Mouse (Mus musculus) midbrain, postnatal 0 days (tissue): ENCODE measurements around the gene Sema4d. TPM values are rescaled to one million over a fixed set of nuclear protein-coding genes. Genes with fewer than 3 reads are reported as not detected.

Experiments used
- ATAC-seq: fragments of 200-750 bp; cut with Nextera tagmentation; 2 replicates; pipeline ENCODE4 v1.8.0; 2017; ENCODE audit warnings: moderate number of reproducible peaks, mild to moderate bottlenecking, moderate TSS enrichment, moderate library complexity; ENCODE audit not compliant: low FRiP score
- DNase-seq: peaks from one replicate; pipeline ENCODE4 v3.0.0-alpha.2; 2015; ENCODE audit warnings: low spot score
- H3K27ac ChIP-seq: fragments of 300-500 bp; sonication (generic); 2 replicates; pipeline ENCODE4 v1.5.1; 2014; ENCODE audit warnings: low read depth, mild to moderate bottlenecking, low read length, mixed read lengths
- H3K27me3 ChIP-seq: fragments of 300-500 bp; sonication (generic); 2 replicates; pipeline ENCODE4 v1.6.1; 2014; ENCODE audit warnings: low read length, control low read depth, mixed read lengths; ENCODE audit not compliant: insufficient read depth
- H3K36me3 ChIP-seq: fragments of 300-500 bp; sonication (generic); 2 replicates; pipeline ENCODE4 v1.6.1; 2014; ENCODE audit warnings: low read length, control low read depth, mixed read lengths; ENCODE audit not compliant: insufficient read depth
- H3K4me1 ChIP-seq: fragments of 300-500 bp; sonication (generic); 2 replicates; pipeline ENCODE4 v1.6.1; 2014; ENCODE audit warnings: mild to moderate bottlenecking, control low read depth, antibody characterized with exemption, low read length, mixed read lengths; ENCODE audit not compliant: insufficient read depth
- H3K4me2 ChIP-seq: fragments of 300-500 bp; sonication (generic); 2 replicates; pipeline ENCODE4 v1.6.1; 2014; ENCODE audit warnings: low read depth, mild to moderate bottlenecking, low read length, mixed read lengths; ENCODE audit not compliant: poor library complexity, severe bottlenecking
- H3K4me3 ChIP-seq: fragments of 300-500 bp; sonication (generic); 2 replicates; pipeline ENCODE4 v1.5.1; 2014; ENCODE audit warnings: low read depth, mild to moderate bottlenecking, low read length, moderate library complexity
- H3K9ac ChIP-seq: fragments of 300-500 bp; sonication (generic); replicated peaks from 2 replicates; pipeline ENCODE4 v1.6.1; 2014; ENCODE audit warnings: mild to moderate bottlenecking, low read length, moderate library complexity, mixed read lengths; ENCODE audit not compliant: poor library complexity, severe bottlenecking
- H3K9me3 ChIP-seq: fragments of 300-500 bp; sonication (generic); 2 replicates; pipeline ENCODE4 v1.6.1; 2016; ENCODE audit warnings: low read length, control low read depth
- CTCF ChIP-seq: IDR thresholded peaks from 2 replicates; pipeline ENCODE4 v1.5.1; 2016; ENCODE audit warnings: antibody characterized with exemption, mild to moderate bottlenecking
- WGBS: fragments of 180-500 bp; shearing (Covaris S2); extraction: QIAGEN DNeasy Blood & Tissue Kit; methylation state at CpG from one replicate; pipeline ENCODE4 v1.1.7; 2014; 5-methylcytosine and 5-hydroxymethylcytosine counted together
- polyA plus RNA-seq: library from polyadenylated mRNA; unstranded; fragments of >200 nt; fragmentation: Nextera tagmentation; extraction: Ambion mirVana; gene quantifications from 2 replicates; pipeline ENCODE4 v1.2.1, GENCODE M21; 2015
- total RNA-seq: library from RNA; depleted of rRNA; stranded (reverse); fragments of >200 nt; gene quantifications from 2 replicates; pipeline ENCODE4 v1.2.3, GENCODE M21; 2014

The Sema4d gene
- total and polyA plus RNA-seq, 2 experiments from 2014 or later: 13.7 to 19.3 TPM

DNA sequence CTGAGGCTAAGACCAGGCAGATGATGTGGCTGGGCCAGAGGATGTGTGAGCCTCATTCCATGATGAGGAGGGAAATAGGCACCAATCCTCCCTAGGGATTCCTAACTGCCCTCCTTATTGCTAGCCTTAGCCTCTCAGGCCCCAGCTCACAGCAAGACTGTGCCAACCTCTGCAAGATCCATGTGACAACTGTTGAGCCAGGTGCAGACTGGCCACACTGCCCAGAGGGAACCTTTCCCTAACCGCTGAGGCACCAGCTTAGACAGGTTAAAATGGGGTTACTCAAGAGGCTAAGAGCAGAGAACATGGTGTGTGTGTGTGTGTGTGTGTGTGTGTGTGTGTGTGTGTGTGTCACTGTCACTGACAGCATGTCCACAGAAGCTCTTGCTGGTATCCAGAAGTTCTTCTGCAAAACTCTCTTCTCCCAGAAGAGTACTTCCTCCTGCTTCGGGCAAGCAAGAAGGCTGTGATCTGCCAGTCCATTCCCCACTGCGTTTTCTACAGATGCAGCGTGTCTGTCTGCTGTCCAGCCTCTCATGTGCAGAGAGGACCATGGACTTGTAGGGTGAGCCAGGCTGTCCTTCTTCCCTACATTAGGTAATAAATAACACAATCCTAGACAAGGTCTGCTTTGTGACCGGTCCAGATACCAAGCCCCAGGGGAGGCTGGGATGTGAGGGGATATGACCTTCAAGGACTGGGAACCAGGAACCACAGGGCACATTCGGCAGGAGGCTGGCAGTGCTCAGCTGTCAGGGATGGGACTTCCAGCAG, 24.8 kb upstream of the Sema4d start:
- Histone ChIP-seq H3K9ac (no peak overlapping the region), H3K36me3 (no peaks in the 10 kb centered on the region), H3K9me3 (no peaks in the 10 kb centered on the region), H3K27ac (no peak overlapping the region), H3K4me1 (peaks cover 8% of the 10 kb centered on the region; the same call in 1 of the 2 replicates), H3K4me3 (no peak overlapping the region), H3K27me3 (no peaks in the 10 kb centered on the region), H3K4me2 (no peak overlapping the region)
- DNase-seq (no peak), ATAC-seq (no peak)
- 75% methylated on average over 6 of the region's 6 CpGs for WGBS
- no peak for TF ChIP-seq CTCF

GRCm38 (mm10) chr13:51816559-51817041, 23.1 kb upstream of the Sema4d start:
- H3K4me2 ChIP-seq: no peak overlapping the region
- no peak overlapping the region for H3K9ac ChIP-seq
- no peak overlapping the region for H3K4me3 ChIP-seq
- no peak for TF ChIP-seq CTCF
- peaks cover 11% of the 10 kb centered on the region for H3K4me1 ChIP-seq
- no peaks in the 10 kb centered on the region for H3K36me3 ChIP-seq
- ATAC-seq (peak; percentile 14; the same call in 1 of the 2 replicates), DNase-seq (peak; percentile 62)
- 68% methylated on average over 5 of the region's 5 CpGs for WGBS
- H3K9me3 ChIP-seq: no peaks in the 10 kb centered on the region
- peak overlapping the region; percentile 43; the same call in 1 of the 2 replicates for H3K27ac ChIP-seq
- H3K27me3 ChIP-seq: no peaks in the 10 kb centered on the region

DNA sequence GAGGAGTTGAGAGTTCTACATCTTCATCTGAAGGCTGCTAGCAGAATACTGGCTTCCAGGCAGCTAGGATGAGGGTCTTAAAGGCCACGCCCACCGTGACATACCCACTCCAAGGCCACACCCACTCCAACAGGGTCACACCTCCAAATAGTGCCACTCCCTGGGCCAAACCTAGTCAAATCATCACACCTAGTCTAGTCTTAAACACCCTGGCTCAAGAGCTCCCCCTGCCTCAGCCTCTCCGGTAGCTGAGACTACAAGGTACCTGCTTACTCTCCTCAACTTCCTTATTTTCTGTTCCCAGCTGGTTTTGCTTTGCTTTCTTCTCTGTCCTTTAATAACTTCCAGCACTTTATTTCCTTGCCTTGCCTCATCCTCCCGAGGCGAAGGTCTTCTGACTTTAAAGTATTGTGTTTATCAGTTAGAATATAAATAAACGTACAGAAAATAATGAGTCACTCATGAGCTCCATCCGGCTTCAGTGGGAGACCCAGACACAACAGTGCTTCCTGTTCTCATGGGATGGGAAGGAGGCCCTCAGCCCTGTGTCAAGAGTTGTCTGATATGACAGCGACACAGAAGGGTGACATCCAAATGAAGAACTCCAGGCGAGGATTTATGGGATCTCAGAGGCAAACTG, 22.4 kb upstream of the Sema4d start:
- Histone ChIP-seq H3K9ac (no peak overlapping the region), H3K27me3 (no peaks in the 10 kb centered on the region), H3K9me3 (no peaks in the 10 kb centered on the region), H3K4me3 (no peak overlapping the region), H3K27ac (no peak overlapping the region), H3K4me2 (no peak overlapping the region), H3K36me3 (no peaks in the 10 kb centered on the region), H3K4me1 (peaks cover 11% of the 10 kb centered on the region)
- ATAC-seq (no peak), DNase-seq (no peak)
- TF ChIP-seq CTCF: no peak; the same call in 1 of the 2 replicates
- 76% methylated on average over 9 of the region's 9 CpGs for WGBS

GRCm38 (mm10) chr13:51814646-51815045, 21.1 kb upstream of the Sema4d start:
- no peaks in the 10 kb centered on the region for H3K9me3 ChIP-seq
- no peak for TF ChIP-seq CTCF

DNA sequence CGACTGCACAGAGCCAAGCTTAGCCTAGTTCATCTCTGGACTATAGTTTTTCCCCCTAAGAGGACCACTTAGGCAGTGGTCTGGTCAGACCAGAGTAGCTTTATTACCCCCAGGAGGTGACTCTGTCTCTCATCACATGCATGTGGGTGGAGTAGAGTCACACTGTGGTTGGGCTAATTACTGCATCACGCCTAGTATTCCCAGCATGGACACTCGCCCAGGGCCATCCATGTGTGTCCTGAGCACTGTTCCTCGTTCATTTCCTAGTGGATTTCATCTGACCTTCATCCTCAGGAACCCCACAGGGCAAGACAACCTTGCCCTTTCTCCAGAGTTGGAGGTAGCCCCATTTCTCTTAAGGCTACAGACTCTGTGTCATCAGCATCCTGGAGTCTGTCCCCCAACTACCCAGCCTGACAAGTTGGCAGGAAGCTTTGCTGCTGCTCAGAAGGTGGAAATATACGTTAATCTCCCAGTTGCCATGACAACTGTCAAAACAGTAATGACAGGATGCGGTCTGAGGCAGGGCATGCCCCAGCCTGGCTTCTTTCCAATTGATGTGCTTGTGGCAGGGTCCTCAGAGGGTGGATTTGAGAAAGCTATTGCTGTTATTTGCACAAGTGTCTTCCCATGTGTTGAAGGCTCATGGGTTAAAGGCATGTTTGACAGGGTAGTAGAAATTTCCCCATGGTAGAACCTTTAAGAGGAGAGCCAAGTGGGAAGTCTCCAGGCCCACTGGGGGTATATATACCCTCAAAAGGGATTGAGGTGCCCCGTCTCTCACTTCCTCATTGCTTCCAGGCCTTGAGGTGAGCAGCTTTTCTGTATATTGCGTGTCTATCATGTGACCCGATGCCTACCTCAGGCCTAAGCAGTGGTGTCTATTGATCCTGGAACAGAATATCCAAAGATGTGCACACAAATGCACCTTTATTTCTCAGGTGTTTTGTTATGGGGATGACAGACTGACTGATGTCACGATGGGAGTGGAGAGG, 20.4 kb upstream of the Sema4d start:
- no peak overlapping the region for H3K9ac ChIP-seq
- no peak overlapping the region for H3K4me2 ChIP-seq
- TF ChIP-seq CTCF: no peak
- no peaks in the 10 kb centered on the region for H3K27me3 ChIP-seq
- 56% methylated on average over 10 of the region's 10 CpGs for WGBS
- ATAC-seq (no peak), DNase-seq (peak; percentile 67)
- peaks cover 11% of the 10 kb centered on the region for H3K4me1 ChIP-seq
- no peak overlapping the region for H3K4me3 ChIP-seq
- no peaks in the 10 kb centered on the region for H3K9me3 ChIP-seq
- H3K36me3 ChIP-seq: no peaks in the 10 kb centered on the region
- H3K27ac ChIP-seq: no peak overlapping the region

More at GRCm38 (mm10) chr13:51814646-51815045, 21.1 kb upstream of the Sema4d start:
- H3K27ac ChIP-seq: no peak overlapping the region
- H3K4me1 ChIP-seq: peaks cover 11% of the 10 kb centered on the region
- no peak overlapping the region for H3K9ac ChIP-seq
- no peaks in the 10 kb centered on the region for H3K27me3 ChIP-seq
- 91% methylated on average over 6 of the region's 6 CpGs for WGBS
- no peaks in the 10 kb centered on the region for H3K36me3 ChIP-seq
- DNase-seq (no peak), ATAC-seq (no peak)
- H3K4me3 ChIP-seq: no peak overlapping the region
- H3K4me2 ChIP-seq: no peak overlapping the region
